Mouse (Mus musculus): ENCODE measurements at regions not wholly inside any gene's neighbourhood (a gene's known extent, or its start where the extent isn't known, plus 50 kb on each side); places are given as distances from the start of the nearest gene placed in this dataset.

GRCm38 (mm10) chr4:81505096-81505495 is 62.5 kb upstream of the Mpdz start:
- TF ChIP-seq CTCF (IDR thresholded peaks at IDR 0.05; ENCODE audit: low read depth, low read length) (no peak), POLR2A (IDR thresholded peaks at IDR 0.05; ENCODE audit: extremely low read depth, insufficient read depth, low read length) (no peak)

Measured in liver, adult 2 months (tissue).